Mouse (Mus musculus): Measurements from ENCODE around the gene Tmigd1. TPM values are rescaled to one million over a fixed set of nuclear protein-coding genes. Genes with fewer than 3 reads are reported as not detected.

Gene Tmigd1
- polyA plus RNA-seq, 1 experiment from 2014 or later: not detected

GRCm38 (mm10) chr11:76908651-76909050 lies 6.7 kb downstream of the Tmigd1 start:
- no peak overlapping the region for H3K4me3 ChIP-seq (ENCODE audit: low read depth, low read length)
- H3K27ac ChIP-seq (ENCODE audit: low read depth, low read length): no peak overlapping the region
- WGBS (ENCODE audit: insufficient replicate concordance): 78% methylated on average over 7 of the region's 7 CpGs
- no peaks in the 10 kb centered on the region for H3K36me3 ChIP-seq (ENCODE audit: control insufficient read depth, insufficient read depth, low read length)
- H3K4me2 ChIP-seq: no peak overlapping the region
- no peaks in the 10 kb centered on the region for H3K9me3 ChIP-seq (replicated peaks; ENCODE audit: control insufficient read depth, low read length)
- H3K27me3 ChIP-seq (ENCODE audit: control insufficient read depth, insufficient read depth, low read length): no peaks in the 10 kb centered on the region
- no peak for ATAC-seq (replicated peaks; ENCODE audit: insufficient number of reproducible peaks, low FRiP score, low TSS enrichment)
- H3K4me1 ChIP-seq (ENCODE audit: control insufficient read depth, insufficient read depth, low read length): peaks cover 22% of the 10 kb centered on the region
- H3K9ac ChIP-seq (ENCODE audit: low read depth, low read length): no peak overlapping the region

GRCm38 (mm10) chr11:76911325-76912054 lies 9.5 kb downstream of the Tmigd1 start:
- Histone ChIP-seq H3K9me3 (replicated peaks; ENCODE audit: control insufficient read depth, low read length) (no peaks in the 10 kb centered on the region), H3K4me1 (ENCODE audit: control insufficient read depth, insufficient read depth, low read length) (peaks cover 23% of the 10 kb centered on the region), H3K36me3 (ENCODE audit: control insufficient read depth, insufficient read depth, low read length) (no peaks in the 10 kb centered on the region), H3K4me3 (ENCODE audit: low read depth, low read length) (no peak overlapping the region), H3K4me2 (no peak overlapping the region; the same call in 1 of the 2 replicates), H3K27ac (ENCODE audit: low read depth, low read length) (peak overlapping the region; percentile 22; the same call in 1 of the 2 replicates), H3K9ac (ENCODE audit: low read depth, low read length) (no peak overlapping the region), H3K27me3 (ENCODE audit: control insufficient read depth, insufficient read depth, low read length) (no peaks in the 10 kb centered on the region)
- no peak for ATAC-seq (replicated peaks; ENCODE audit: insufficient number of reproducible peaks, low FRiP score, low TSS enrichment)
- WGBS (ENCODE audit: insufficient replicate concordance): 51% methylated on average over 3 of the region's 3 CpGs

- no peak overlapping the region for H3K4me3 ChIP-seq (ENCODE audit: low read depth, low read length)
- H3K4me2 ChIP-seq: peak overlapping the region; percentile 20; the same call in 1 of the 2 replicates
- H3K9ac ChIP-seq (ENCODE audit: low read depth, low read length): no peak overlapping the region
- H3K9me3 ChIP-seq (replicated peaks; ENCODE audit: control insufficient read depth, low read length): no peaks in the 10 kb centered on the region
- ATAC-seq (replicated peaks; ENCODE audit: insufficient number of reproducible peaks, low FRiP score, low TSS enrichment): no peak
- H3K27ac ChIP-seq (ENCODE audit: low read depth, low read length): no peak overlapping the region
- 11% methylated on average over 7 of the region's 7 CpGs for WGBS (ENCODE audit: insufficient replicate concordance)
- peaks cover 27% of the 10 kb centered on the region for H3K4me1 ChIP-seq (ENCODE audit: control insufficient read depth, insufficient read depth, low read length)
- H3K36me3 ChIP-seq (ENCODE audit: control insufficient read depth, insufficient read depth, low read length): no peaks in the 10 kb centered on the region
- H3K27me3 ChIP-seq (ENCODE audit: control insufficient read depth, insufficient read depth, low read length): no peaks in the 10 kb centered on the region
Observed at GRCm38 (mm10) chr11:76912055-76912395, 10.1 kb downstream of the Tmigd1 start.

DNA sequence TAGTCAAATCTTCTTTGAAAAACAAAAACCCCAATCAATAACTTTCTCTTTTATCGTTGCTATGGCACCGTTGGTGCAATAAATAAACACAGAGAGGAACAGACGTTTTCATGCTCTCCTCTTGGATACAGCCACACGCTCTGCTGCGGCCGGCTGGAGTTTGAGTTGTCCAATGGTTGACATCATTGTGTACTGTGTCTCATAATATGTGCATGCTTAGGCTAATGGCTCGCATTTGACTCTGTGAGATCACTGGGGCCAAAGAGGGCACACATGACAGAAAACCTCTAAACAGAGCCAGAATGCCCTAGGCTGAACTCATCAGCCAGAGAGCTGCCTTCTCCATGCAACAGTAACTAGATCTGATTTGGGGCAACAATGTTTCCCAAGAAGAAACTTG lies 12.4 kb downstream of the Tmigd1 start:
- H3K27me3 ChIP-seq (ENCODE audit: control insufficient read depth, insufficient read depth, low read length): no peaks in the 10 kb centered on the region
- H3K4me1 ChIP-seq (ENCODE audit: control insufficient read depth, insufficient read depth, low read length): peaks cover 27% of the 10 kb centered on the region
- no peak overlapping the region for H3K27ac ChIP-seq (ENCODE audit: low read depth, low read length)
- no peaks in the 10 kb centered on the region for H3K9me3 ChIP-seq (replicated peaks; ENCODE audit: control insufficient read depth, low read length)
- H3K9ac ChIP-seq (ENCODE audit: low read depth, low read length): no peak overlapping the region
- H3K4me3 ChIP-seq (ENCODE audit: low read depth, low read length): no peak overlapping the region
- H3K36me3 ChIP-seq (ENCODE audit: control insufficient read depth, insufficient read depth, low read length): no peaks in the 10 kb centered on the region
- no peak for ATAC-seq (replicated peaks; ENCODE audit: insufficient number of reproducible peaks, low FRiP score, low TSS enrichment)
- WGBS (ENCODE audit: insufficient replicate concordance): 72% methylated on average over 7 of the region's 7 CpGs
- H3K4me2 ChIP-seq: no peak overlapping the region

DNA sequence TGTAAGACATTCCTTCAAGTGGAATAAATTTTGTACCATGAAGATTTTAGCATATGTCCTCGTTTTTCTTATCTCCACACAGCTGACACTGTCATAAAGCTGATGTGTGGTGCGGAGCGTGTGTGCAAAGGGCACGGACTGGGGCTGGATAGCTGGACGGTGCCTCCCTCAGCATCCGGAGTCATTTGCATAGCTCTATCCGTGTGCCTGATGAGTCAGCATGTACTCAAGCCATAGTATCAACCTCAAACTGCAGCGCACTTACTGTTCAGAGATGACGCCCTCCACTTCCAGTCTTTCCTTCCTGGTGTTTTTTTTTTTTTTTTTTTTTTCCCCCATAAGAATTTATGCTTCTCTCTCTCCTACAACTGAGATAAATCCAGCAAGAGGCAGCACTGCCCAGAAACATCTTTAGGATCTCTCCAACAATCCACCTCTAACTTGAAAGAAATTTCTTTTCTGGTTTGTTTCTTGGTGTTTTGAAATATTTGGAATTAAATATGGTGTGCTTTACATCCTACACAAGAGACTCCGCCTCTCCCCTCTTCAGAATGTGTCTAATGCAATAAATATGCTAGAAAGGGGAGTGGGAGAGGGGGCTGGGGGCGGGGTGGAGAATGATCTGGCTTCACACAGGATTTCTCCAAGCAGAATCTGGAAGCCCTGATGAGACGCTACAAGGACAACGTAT lies 14.7 kb downstream of the Tmigd1 start:
- Histone ChIP-seq H3K4me2 (peak overlapping the region; percentile 35), H3K27me3 (ENCODE audit: control insufficient read depth, insufficient read depth, low read length) (no peaks in the 10 kb centered on the region), H3K27ac (ENCODE audit: low read depth, low read length) (no peak overlapping the region), H3K36me3 (ENCODE audit: control insufficient read depth, insufficient read depth, low read length) (no peaks in the 10 kb centered on the region), H3K9me3 (replicated peaks; ENCODE audit: control insufficient read depth, low read length) (no peaks in the 10 kb centered on the region), H3K4me1 (ENCODE audit: control insufficient read depth, insufficient read depth, low read length) (peaks cover 17% of the 10 kb centered on the region), H3K4me3 (ENCODE audit: low read depth, low read length) (no peak overlapping the region), H3K9ac (ENCODE audit: low read depth, low read length) (no peak overlapping the region)
- 37% methylated on average over 13 of the region's 13 CpGs for WGBS (ENCODE audit: insufficient replicate concordance)
- no peak for ATAC-seq (replicated peaks; ENCODE audit: insufficient number of reproducible peaks, low FRiP score, low TSS enrichment)

GRCm38 (mm10) chr11:76917230-76917548 lies 15.2 kb downstream of the Tmigd1 start:
- H3K9me3 ChIP-seq (replicated peaks; ENCODE audit: control insufficient read depth, low read length): no peaks in the 10 kb centered on the region
- H3K9ac ChIP-seq (ENCODE audit: low read depth, low read length): no peak overlapping the region
- 53% methylated on average over 3 of the region's 3 CpGs for whole genome bisulfite sequencing (ENCODE audit: insufficient replicate concordance)
- no peak overlapping the region for H3K4me3 ChIP-seq (ENCODE audit: low read depth, low read length)
- no peak overlapping the region for H3K27ac ChIP-seq (ENCODE audit: low read depth, low read length)
- H3K36me3 ChIP-seq (ENCODE audit: control insufficient read depth, insufficient read depth, low read length): no peaks in the 10 kb centered on the region
- H3K27me3 ChIP-seq (ENCODE audit: control insufficient read depth, insufficient read depth, low read length): no peaks in the 10 kb centered on the region
- peaks cover 12% of the 10 kb centered on the region for H3K4me1 ChIP-seq (ENCODE audit: control insufficient read depth, insufficient read depth, low read length)
- ATAC-seq (replicated peaks; ENCODE audit: insufficient number of reproducible peaks, low FRiP score, low TSS enrichment): no peak
- peak overlapping the region; percentile 35 for H3K4me2 ChIP-seq

GRCm38 (mm10) chr11:76920607-76921006 lies 18.6 kb downstream of the Tmigd1 start:
- no peak overlapping the region for H3K4me3 ChIP-seq (ENCODE audit: low read depth, low read length)
- no peaks in the 10 kb centered on the region for H3K9me3 ChIP-seq (replicated peaks; ENCODE audit: control insufficient read depth, low read length)
- no peak overlapping the region for H3K27ac ChIP-seq (ENCODE audit: low read depth, low read length)
- H3K4me2 ChIP-seq: no peak overlapping the region
- H3K27me3 ChIP-seq (ENCODE audit: control insufficient read depth, insufficient read depth, low read length): no peaks in the 10 kb centered on the region
- peaks cover 7% of the 10 kb centered on the region; the same call in 1 of the 2 replicates for H3K4me1 ChIP-seq (ENCODE audit: control insufficient read depth, insufficient read depth, low read length)
- ATAC-seq (replicated peaks; ENCODE audit: insufficient number of reproducible peaks, low FRiP score, low TSS enrichment): no peak
- no peak overlapping the region for H3K9ac ChIP-seq (ENCODE audit: low read depth, low read length)
- H3K36me3 ChIP-seq (ENCODE audit: control insufficient read depth, insufficient read depth, low read length): no peaks in the 10 kb centered on the region
- WGBS (ENCODE audit: insufficient replicate concordance): 62% methylated on average over 1 of the region's 1 CpGs

- Histone ChIP-seq H3K9ac (ENCODE audit: low read depth, low read length) (no peak within 1 kb of the TSS), H3K27me3 (ENCODE audit: control insufficient read depth, insufficient read depth, low read length) (no peaks in the 10 kb centered on the region), H3K36me3 (ENCODE audit: control insufficient read depth, insufficient read depth, low read length) (no peaks in the 10 kb centered on the region), H3K9me3 (replicated peaks; ENCODE audit: control insufficient read depth, low read length) (no peaks in the 10 kb centered on the region), H3K27ac (ENCODE audit: low read depth, low read length) (no peak within 1 kb of the TSS), H3K4me3 (ENCODE audit: low read depth, low read length) (no peak within 1 kb of the TSS), H3K4me2 (no peak within 1 kb of the TSS), H3K4me1 (ENCODE audit: control insufficient read depth, insufficient read depth, low read length) (0 out of 2 replicates have a peak, but pooled peaks cover 3% of the 10 kb centered on the region)
- ATAC-seq (replicated peaks; ENCODE audit: insufficient number of reproducible peaks, low FRiP score, low TSS enrichment): no peak
- WGBS (ENCODE audit: insufficient replicate concordance): 75% methylated on average over 6 of the region's 6 CpGs
Observed at GRCm38 (mm10) chr11:76924759-76925236, 22.8 kb downstream of the Tmigd1 start, which contains the start of gene Blmh. Gene Blmh, plus strand, starts transcription at chr11:76924809.
